Mouse (Mus musculus): ENCODE results near the gene Lect2. TPM values are rescaled to one million over a fixed set of nuclear protein-coding genes. Genes with fewer than 3 reads are reported as not detected.

Lect2 gene
- polyA plus RNA-seq, 1 experiment from 2014 or later: not detected

DNA sequence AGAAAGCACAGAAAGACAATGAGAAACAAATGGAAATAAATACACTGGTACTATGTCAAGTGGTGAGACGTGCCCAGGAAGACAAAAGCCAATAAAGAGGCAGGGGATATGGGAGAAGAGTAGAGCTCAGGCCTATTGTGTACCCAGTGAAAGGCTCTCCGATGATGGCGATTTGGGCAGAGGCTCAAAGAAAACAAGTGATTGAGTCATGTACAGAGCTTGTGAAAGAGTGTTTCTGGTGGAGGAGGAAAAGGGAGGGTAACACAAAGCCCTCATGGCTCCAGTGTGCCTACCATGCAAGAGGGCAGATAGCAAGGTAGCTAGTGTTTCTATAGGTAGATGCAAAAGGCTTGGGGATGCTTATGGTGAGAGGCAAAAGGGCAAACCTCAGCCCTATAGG is 53.9 kb downstream of the Lect2 start:
- no peaks in the 10 kb centered on the region for H3K36me3 ChIP-seq
- H3K4me3 ChIP-seq: no peak overlapping the region
- no peak overlapping the region for H3K4me2 ChIP-seq (replicated peaks)
- no peak overlapping the region for H3K27ac ChIP-seq (replicated peaks)
- ATAC-seq (replicated peaks): no peak
- H3K4me1 ChIP-seq: no peaks in the 10 kb centered on the region
- no peak overlapping the region for H3K9ac ChIP-seq (replicated peaks)
- H3K27me3 ChIP-seq: no peaks in the 10 kb centered on the region
- H3K9me3 ChIP-seq: no peaks in the 10 kb centered on the region
- 10% methylated on average over 3 of the region's 3 CpGs for WGBS

Other genes starting within 250 kb of the Lect2 start
- not detected in 2 replicates for gene Gm3045, start 121.9 kb downstream of the Lect2 start, polyA plus RNA-seq (2015; fragmentation: Nextera tagmentation; extraction: Ambion mirVana)
- not detected in 2 replicates for gene Slc25a48, start 110.1 kb downstream of the Lect2 start, polyA plus RNA-seq (2015; fragmentation: Nextera tagmentation; extraction: Ambion mirVana)
- not detected in 2 replicates for gene Il9, start 66.3 kb downstream of the Lect2 start, polyA plus RNA-seq (2015; fragmentation: Nextera tagmentation; extraction: Ambion mirVana)
- 2.4 and 2.9 TPM in 2 replicates for gene Fbxl21, start 26.0 kb downstream of the Lect2 start, polyA plus RNA-seq (2015; fragmentation: Nextera tagmentation; extraction: Ambion mirVana)
- 3.6 and 3.9 TPM in 2 replicates for gene Tgfbi, start 61.0 kb upstream of the Lect2 start, polyA plus RNA-seq (2015; fragmentation: Nextera tagmentation; extraction: Ambion mirVana)
- 32.9 and 34.4 TPM in 2 replicates for gene Smad5, start 154.5 kb upstream of the Lect2 start, polyA plus RNA-seq (2015; fragmentation: Nextera tagmentation; extraction: Ambion mirVana)
- gene Gm45623, start 205.3 kb upstream of the Lect2 start, polyA plus RNA-seq (2015; fragmentation: Nextera tagmentation; extraction: Ambion mirVana): 0.74 and 0.98 TPM in 2 replicates

Measured in forebrain, embryonic 15.5 days (tissue).